Mouse (Mus musculus) embryonic facial prominence, embryonic 13.5 days (tissue): ENCODE measurements around the gene Lpcat2. TPM values are rescaled to one million over a fixed set of nuclear protein-coding genes. Genes with fewer than 3 reads are reported as not detected.
A peak's percentile ranks its signal among the peaks of the same experiment; 100 is the strongest.
"Not testable (repeated sequence)": the region's sequence is repeated elsewhere in the genome, so short reads cannot be mapped to it uniquely, and the experiment has no call there.

Experiments
- ATAC-seq: fragments of 200-750 bp; cut with Nextera tagmentation; 2 replicates; pipeline ENCODE4 v1.8.0; 2017; ENCODE audit warnings: low read depth; ENCODE audit not compliant: insufficient number of reproducible peaks, insufficient read depth, low FRiP score, low TSS enrichment
- H3K27ac ChIP-seq: fragments of 300-500 bp; sonication (generic); 2 replicates; pipeline ENCODE4 v1.5.1; 2015; ENCODE audit warnings: moderate library complexity, mild to moderate bottlenecking, inconsistent platforms
- H3K27me3 ChIP-seq: fragments of 300-500 bp; sonication (generic); 2 replicates; pipeline ENCODE4 v1.6.1; 2015; ENCODE audit warnings: mild to moderate bottlenecking, inconsistent platforms
- H3K36me3 ChIP-seq: fragments of 300-500 bp; sonication (generic); 2 replicates; pipeline ENCODE4 v1.6.1; 2015; ENCODE audit warnings: mild to moderate bottlenecking, inconsistent platforms
- H3K4me1 ChIP-seq: fragments of 300-500 bp; sonication (generic); 2 replicates; pipeline ENCODE4 v1.6.1; 2015; ENCODE audit warnings: inconsistent platforms
- H3K4me2 ChIP-seq: fragments of 300-500 bp; sonication (generic); 2 replicates; pipeline ENCODE4 v1.6.1; 2015; ENCODE audit warnings: moderate library complexity, mild to moderate bottlenecking, inconsistent platforms
- H3K4me3 ChIP-seq: fragments of 300-500 bp; sonication (generic); 2 replicates; pipeline ENCODE4 v1.5.1; 2015; ENCODE audit warnings: mild to moderate bottlenecking, inconsistent platforms
- H3K9ac ChIP-seq: fragments of 300-500 bp; sonication (generic); 2 replicates; pipeline ENCODE4 v1.6.1; 2015; ENCODE audit warnings: mild to moderate bottlenecking, inconsistent platforms
- H3K9me3 ChIP-seq: fragments of 300-500 bp; sonication (generic); 2 replicates; pipeline ENCODE4 v1.6.1; 2016; ENCODE audit warnings: inconsistent platforms
- WGBS: fragments of 180-500 bp; shearing (Covaris S2); methylation state at CpG from one replicate; pipeline ENCODE4 v1.1.7; 2015; ENCODE audit warnings: mixed read lengths; 5-methylcytosine and 5-hydroxymethylcytosine counted together
- polyA plus RNA-seq: library from polyadenylated mRNA; unstranded; fragments of >200 nt; fragmentation: Nextera tagmentation; extraction: Ambion mirVana; gene quantifications from 2 replicates; pipeline ENCODE4 v1.2.1, GENCODE M21; 2015

Gene Lpcat2
- polyA plus RNA-seq, 1 experiment from 2014 or later, result 9.4 TPM

DNA sequence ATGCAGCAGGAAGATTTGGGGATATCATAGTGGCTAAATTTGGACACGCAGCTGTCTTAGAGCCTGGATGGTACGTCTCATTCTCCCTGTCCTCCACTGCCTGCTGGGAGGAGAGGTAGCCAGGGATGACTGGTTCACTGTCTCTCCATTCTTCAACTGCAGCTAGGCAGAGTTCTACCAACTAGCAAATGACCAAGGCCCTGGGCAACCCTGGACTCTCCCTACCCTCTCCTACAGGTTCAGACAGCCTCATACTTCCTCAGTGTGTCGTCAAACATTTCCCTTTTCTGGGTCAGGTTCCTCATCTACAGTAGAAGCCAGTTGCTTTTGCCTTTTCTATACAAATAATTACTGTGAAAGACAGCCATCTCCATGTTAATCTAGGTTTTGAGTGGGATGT lies 466 bp upstream of the Lpcat2 start:
- WGBS, result 83% methylated on average over 3 of the region's 3 CpGs
- peak overlapping the region; percentile 68 for H3K4me3 ChIP-seq

DNA sequence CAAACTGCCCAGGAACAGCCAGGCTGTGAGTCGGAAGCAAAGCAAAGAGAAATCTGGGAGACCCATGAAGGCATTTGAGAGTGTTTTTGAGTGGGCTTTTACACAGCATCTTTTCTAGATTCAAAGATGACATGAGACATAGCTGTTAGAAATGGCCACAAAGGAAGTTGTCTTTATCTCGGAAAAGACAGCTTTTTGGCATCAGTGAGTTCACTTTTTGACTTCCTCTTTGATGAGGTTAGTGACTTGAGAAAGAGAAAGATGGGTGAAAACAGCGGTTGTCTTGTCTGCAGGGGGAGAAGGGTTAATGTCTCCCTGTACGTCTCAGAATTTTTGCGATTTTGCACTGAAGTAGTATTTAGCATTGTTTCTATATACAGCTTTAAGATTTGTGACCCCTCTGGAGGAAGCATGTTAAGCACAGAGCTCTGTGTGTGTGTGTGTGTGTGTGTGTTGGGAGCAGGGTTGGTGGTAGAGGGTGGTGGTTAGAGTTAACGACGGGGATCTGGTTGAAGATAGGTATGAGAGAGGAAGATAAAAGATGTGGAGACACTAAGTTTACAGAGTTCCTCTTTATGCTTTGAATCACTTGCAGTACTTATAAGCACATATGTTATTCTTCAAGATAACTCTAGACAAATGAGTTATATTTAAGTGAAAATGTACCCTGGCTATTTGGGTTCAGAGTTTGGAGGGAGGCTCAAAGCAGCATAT lies 1.3 kb downstream of the Lpcat2 start:
- peaks cover 15% of the 10 kb centered on the region; the same call in 1 of the 2 replicates for H3K4me1 ChIP-seq
- no peak overlapping the region for H3K27ac ChIP-seq
- no peaks in the 10 kb centered on the region for H3K9me3 ChIP-seq
- H3K4me2 ChIP-seq, result peak overlapping the region; percentile 83
- ATAC-seq, result no peak
- peaks cover 7% of the 10 kb centered on the region; the same call in 1 of the 2 replicates for H3K27me3 ChIP-seq
- H3K9ac ChIP-seq, result no peak overlapping the region; the same call in 1 of the 2 replicates
- peak overlapping the region; percentile 68 for H3K4me3 ChIP-seq
- 90% methylated on average over 7 of the region's 7 CpGs for WGBS
- H3K36me3 ChIP-seq, result peaks cover 21% of the 10 kb centered on the region

More for the DNA sequence above, 466 bp upstream of the Lpcat2 start:
- Histone ChIP-seq H3K9ac (no peak overlapping the region), H3K27ac (no peak overlapping the region), H3K4me2 (peak overlapping the region; percentile 83), H3K9me3 (no peaks in the 10 kb centered on the region), H3K27me3 (peaks cover 7% of the 10 kb centered on the region; the same call in 1 of the 2 replicates), H3K4me1 (peaks cover 24% of the 10 kb centered on the region), H3K36me3 (peaks cover 37% of the 10 kb centered on the region)
- ATAC-seq, result no peak

DNA sequence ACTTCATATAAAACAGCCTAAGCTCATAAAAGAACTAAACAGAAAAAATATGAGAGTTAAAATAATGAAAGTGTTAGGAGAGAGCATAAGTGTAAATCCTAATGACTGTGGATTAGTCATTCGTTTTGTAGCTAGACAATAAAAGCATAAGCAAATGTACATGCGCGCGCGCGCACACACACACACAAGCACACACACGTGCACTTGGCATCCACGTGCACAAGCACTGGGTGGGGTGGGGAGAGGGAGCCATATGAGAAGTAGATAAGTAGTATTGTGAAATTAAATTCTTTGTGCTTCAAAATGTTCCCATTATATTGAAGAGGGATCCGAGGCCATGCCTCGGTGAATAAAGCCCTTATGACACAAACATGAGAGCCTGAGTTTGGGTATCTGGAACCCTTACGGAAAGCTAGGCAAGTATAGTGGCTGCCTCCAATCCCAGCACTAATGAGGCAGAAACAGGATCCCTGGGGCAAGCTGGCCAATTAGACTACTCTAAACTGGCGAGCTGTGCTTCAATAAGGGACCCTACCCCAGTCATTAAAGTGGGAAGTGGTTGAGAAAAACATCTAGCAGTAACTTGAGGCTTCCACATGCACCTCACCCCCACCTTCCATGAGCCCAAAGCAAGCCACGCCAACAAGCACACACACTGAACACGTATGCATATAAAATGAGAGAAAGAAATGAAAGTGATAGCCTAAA lies 3.5 kb downstream of the Lpcat2 start:
- WGBS, result 83% methylated on average over 14 of the region's 14 CpGs
- Histone ChIP-seq H3K27ac (no peak overlapping the region), H3K9ac (no peak overlapping the region), H3K4me3 (no peak overlapping the region), H3K27me3 (peaks cover 7% of the 10 kb centered on the region; the same call in 1 of the 2 replicates), H3K4me2 (no peak overlapping the region), H3K4me1 (peaks cover 10% of the 10 kb centered on the region; the same call in 1 of the 2 replicates), H3K9me3 (no peaks in the 10 kb centered on the region), H3K36me3 (peaks cover 3% of the 10 kb centered on the region; the same call in 1 of the 2 replicates)
- ATAC-seq, result no peak

- H3K4me3 ChIP-seq, result no peak overlapping the region
- H3K4me1 ChIP-seq, result no peaks in the 10 kb centered on the region
- H3K27me3 ChIP-seq, result no peaks in the 10 kb centered on the region
- no peaks in the 10 kb centered on the region for H3K36me3 ChIP-seq
- H3K27ac ChIP-seq, result no peak overlapping the region
- H3K9me3 ChIP-seq, result no peaks in the 10 kb centered on the region
- 84% methylated on average over 1 of the region's 1 CpGs for WGBS
- H3K4me2 ChIP-seq, result no peak overlapping the region
- H3K9ac ChIP-seq, result no peak overlapping the region
- ATAC-seq, result no peak
These were observed 6.8 kb downstream of the Lpcat2 start for GRCm38 (mm10) chr8:92861977-92862376.

- 49% methylated on average over 7 of the region's 7 CpGs for WGBS
- no peaks in the 10 kb centered on the region for H3K36me3 ChIP-seq
- H3K27me3 ChIP-seq, result no peaks in the 10 kb centered on the region
- H3K4me3 ChIP-seq, result no peak overlapping the region
- H3K4me2 ChIP-seq, result no peak overlapping the region
- H3K9me3 ChIP-seq, result no peaks in the 10 kb centered on the region
- no peak overlapping the region for H3K9ac ChIP-seq
- no peak overlapping the region for H3K27ac ChIP-seq
- ATAC-seq, result no peak
- H3K4me1 ChIP-seq, result no peaks in the 10 kb centered on the region
These were observed 15.1 kb downstream of the Lpcat2 start for GRCm38 (mm10) chr8:92870281-92870680.

DNA sequence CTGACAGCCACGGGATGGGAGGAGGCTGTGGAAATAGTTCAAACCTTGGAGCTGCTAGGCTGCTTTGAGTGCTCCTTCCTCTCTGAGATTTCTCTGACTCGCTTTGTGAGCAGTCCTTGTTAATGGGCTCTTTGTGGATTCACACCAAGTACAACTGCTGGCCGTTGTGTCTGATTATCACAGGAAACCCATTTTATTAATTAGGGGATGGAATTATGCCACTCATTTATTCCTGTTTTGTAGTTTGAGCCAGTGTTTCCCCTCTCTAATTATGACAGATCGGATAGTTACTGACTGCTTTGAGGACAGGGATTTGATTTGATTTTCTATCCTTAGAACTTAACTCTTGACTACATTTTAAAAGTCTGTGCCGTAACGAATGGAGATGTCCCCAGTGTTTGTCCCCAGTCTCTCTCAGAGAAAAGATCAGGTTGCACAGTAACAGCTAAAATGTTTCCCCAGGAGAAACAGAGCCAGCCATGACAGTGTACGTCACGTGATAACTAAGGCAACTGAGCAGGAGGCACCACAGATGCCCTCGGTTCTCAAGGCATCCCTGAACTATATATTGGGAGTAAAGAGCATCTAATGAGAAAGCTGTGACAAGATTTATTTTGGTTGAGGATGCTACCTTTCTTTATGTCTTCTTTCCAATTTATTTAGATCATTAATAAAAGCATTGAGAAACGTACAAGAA lies 17.1 kb downstream of the Lpcat2 start:
- no peak for ATAC-seq
- peaks cover 6% of the 10 kb centered on the region; the same call in 1 of the 2 replicates for H3K4me1 ChIP-seq
- no peak overlapping the region for H3K4me2 ChIP-seq
- no peaks in the 10 kb centered on the region for H3K27me3 ChIP-seq
- 43% methylated on average over 10 of the region's 10 CpGs for WGBS
- H3K9me3 ChIP-seq, result no peaks in the 10 kb centered on the region
- H3K9ac ChIP-seq, result no peak overlapping the region
- no peaks in the 10 kb centered on the region for H3K36me3 ChIP-seq
- no peak overlapping the region for H3K27ac ChIP-seq
- no peak overlapping the region for H3K4me3 ChIP-seq

DNA sequence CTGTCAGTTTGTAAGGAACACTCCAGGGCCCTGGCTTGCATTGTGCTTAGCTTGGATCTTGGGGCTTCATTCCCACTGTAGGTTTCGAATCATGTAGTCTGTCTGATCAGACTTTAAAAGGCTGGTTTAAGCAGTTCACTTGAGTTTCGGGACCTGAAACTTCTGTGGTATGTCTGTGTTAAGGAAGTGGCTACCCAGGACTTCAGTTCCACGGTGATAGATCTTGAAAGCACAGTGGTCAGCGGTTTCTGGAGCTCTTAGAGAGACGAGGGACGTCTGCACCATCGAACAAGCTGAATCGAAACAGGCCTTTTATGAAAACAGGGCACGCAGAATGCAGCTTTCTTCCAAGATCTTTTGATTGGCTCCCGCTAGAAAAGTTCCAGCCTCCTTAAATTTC lies 20.7 kb downstream of the Lpcat2 start:
- Histone ChIP-seq H3K9me3 (no peaks in the 10 kb centered on the region; the same call in 1 of the 2 replicates), H3K36me3 (peaks cover 8% of the 10 kb centered on the region), H3K4me2 (no peak overlapping the region), H3K27me3 (no peaks in the 10 kb centered on the region), H3K4me1 (peaks cover 6% of the 10 kb centered on the region; the same call in 1 of the 2 replicates), H3K27ac (0 out of 2 replicates have a peak overlapping the region, but pooled peaks have one; percentile 34), H3K4me3 (no peak overlapping the region), H3K9ac (no peak overlapping the region)
- WGBS, result 61% methylated on average over 10 of the region's 10 CpGs
- ATAC-seq, result no peak

- Histone ChIP-seq H3K4me1 (no peaks in the 10 kb centered on the region), H3K4me2 (no peak overlapping the region), H3K27ac (no peak overlapping the region), H3K27me3 (no peaks in the 10 kb centered on the region), H3K36me3 (peaks cover 8% of the 10 kb centered on the region), H3K9ac (no peak overlapping the region), H3K9me3 (no peaks in the 10 kb centered on the region; the same call in 1 of the 2 replicates), H3K4me3 (no peak overlapping the region)
- WGBS, result 33% methylated on average over 4 of the region's 4 CpGs
- no peak for ATAC-seq
These were observed 26.1 kb downstream of the Lpcat2 start for GRCm38 (mm10) chr8:92881247-92881646.

DNA sequence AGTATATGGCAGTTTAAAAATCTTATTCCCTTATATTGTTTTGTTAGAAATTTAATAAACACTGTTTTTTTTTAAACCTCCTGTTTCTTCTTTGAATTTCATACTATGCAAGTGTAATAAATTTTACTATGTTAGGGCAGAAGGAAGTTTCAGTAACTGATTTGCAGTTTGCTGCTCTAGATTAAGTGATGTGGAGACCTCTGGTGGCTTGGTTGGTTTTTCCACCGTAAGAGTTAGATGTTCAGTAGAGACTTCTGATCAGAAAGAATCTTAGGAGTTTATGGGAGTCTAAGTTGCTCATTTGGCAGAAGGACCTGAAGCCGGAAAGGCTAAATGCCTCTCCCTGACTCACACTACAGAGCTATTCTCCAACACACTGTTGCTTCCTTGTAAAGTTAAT lies 28.6 kb downstream of the Lpcat2 start:
- H3K36me3 ChIP-seq, result peaks cover 8% of the 10 kb centered on the region
- ATAC-seq, result no peak
- 78% methylated on average over 2 of the region's 2 CpGs for WGBS
- H3K27ac ChIP-seq, result no peak overlapping the region
- H3K9me3 ChIP-seq, result no peaks in the 10 kb centered on the region; the same call in 1 of the 2 replicates
- H3K27me3 ChIP-seq, result no peaks in the 10 kb centered on the region
- no peaks in the 10 kb centered on the region for H3K4me1 ChIP-seq
- no peak overlapping the region for H3K4me2 ChIP-seq
- H3K4me3 ChIP-seq, result no peak overlapping the region
- H3K9ac ChIP-seq, result no peak overlapping the region

DNA sequence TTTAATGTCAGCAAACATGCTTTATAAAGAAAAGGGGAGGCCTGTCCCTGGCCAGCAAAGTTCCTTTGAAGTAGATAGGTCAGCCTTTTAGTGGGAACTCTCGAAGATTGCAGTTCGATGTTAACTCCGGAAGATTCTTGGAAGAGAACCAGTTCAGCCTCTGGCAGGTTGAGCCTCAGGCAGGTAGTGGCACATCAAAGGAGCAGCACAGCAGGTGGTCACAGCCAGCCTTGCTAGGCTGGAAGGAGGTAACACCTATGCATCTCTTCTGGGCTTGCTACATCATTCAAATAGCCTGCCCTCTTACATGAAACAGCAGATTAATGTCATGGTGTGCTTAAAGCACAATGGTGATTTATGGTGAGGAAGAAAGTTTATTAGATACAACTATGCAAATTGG lies 37.1 kb downstream of the Lpcat2 start:
- not testable (repeated sequence) for ATAC-seq, H3K4me1 ChIP-seq, H3K4me2 ChIP-seq, H3K9me3 ChIP-seq, H3K36me3 ChIP-seq, H3K4me3 ChIP-seq, H3K9ac ChIP-seq, H3K27ac ChIP-seq, H3K27me3 ChIP-seq
- WGBS, result 72% methylated on average over 3 of the region's 3 CpGs

GRCm38 (mm10) chr8:92893870-92894269 lies 38.7 kb downstream of the Lpcat2 start:
- no peak for ATAC-seq
- Histone ChIP-seq H3K9ac (no peak overlapping the region), H3K9me3 (no peaks in the 10 kb centered on the region), H3K4me2 (no peak overlapping the region), H3K27me3 (no peaks in the 10 kb centered on the region), H3K27ac (no peak overlapping the region), H3K36me3 (no peaks in the 10 kb centered on the region), H3K4me1 (0 out of 2 replicates have a peak, but pooled peaks cover 7% of the 10 kb centered on the region), H3K4me3 (no peak overlapping the region)
- 44% methylated on average over 2 of the region's 2 CpGs for WGBS
